Mouse (Mus musculus): ENCODE data around the gene Ptrh1.

DNA sequence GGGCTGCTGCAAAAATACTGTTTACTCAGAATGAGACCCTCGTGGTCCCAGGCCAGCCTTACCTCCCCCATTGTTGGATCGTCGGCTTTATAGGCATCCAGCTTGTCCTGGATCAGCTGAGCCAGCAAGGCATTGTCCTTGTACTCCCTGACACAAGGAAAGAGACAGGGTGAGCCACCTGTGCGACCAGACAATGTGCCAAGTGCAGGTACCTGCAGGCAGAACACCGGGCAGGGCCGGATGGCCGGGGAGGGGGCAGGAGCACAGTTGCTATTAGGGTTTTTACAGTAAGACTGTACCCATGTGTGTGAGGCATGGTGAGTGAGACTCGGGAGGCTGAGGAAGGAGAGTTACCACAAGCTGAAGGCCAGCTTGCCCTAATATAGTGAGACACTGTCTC lies 36.4 kb downstream of the Ptrh1 start:
- no peak for TF ChIP-seq CTCF (IDR thresholded peaks at IDR 0.05; ENCODE audit: extremely low read depth, insufficient read length, insufficient replicate concordance, low read depth, low read length)
- TF ChIP-seq POLR2A (IDR thresholded peaks at IDR 0.05; ENCODE audit: low read depth, low read length): no peak
